Mouse (Mus musculus): ENCODE measurements around the gene Pfkp. TPM values are rescaled to one million over a fixed set of nuclear protein-coding genes. Genes with fewer than 3 reads are reported as not detected.
A peak's percentile ranks its signal among the peaks of the same experiment; 100 is the strongest.

Gene Pfkp
- polyA plus RNA-seq, 1 experiment from 2014 or later = 193 TPM

GRCm38 (mm10) chr13:6647067-6647991 is 1.2 kb downstream of the Pfkp start:
- Histone ChIP-seq H3K4me2 (peak overlapping the region; percentile 98), H3K36me3 (0 out of 2 replicates have a peak, but pooled peaks cover 5% of the 10 kb centered on the region), H3K9me3 (replicated peaks) (no peaks in the 10 kb centered on the region), H3K4me3 (peak overlapping the region; percentile 84), H3K9ac (peak overlapping the region; percentile 93), H3K27ac (ENCODE audit: poor library complexity, severe bottlenecking) (peak overlapping the region; percentile 87), H3K4me1 (replicated peaks) (peaks cover 23% of the 10 kb centered on the region), H3K27me3 (replicated peaks) (no peaks in the 10 kb centered on the region)
- peak; percentile 78 for ATAC-seq (ENCODE audit: insufficient number of reproducible peaks, low FRiP score)
- WGBS = under 1% methylated on average over 39 of the region's 39 CpGs

DNA sequence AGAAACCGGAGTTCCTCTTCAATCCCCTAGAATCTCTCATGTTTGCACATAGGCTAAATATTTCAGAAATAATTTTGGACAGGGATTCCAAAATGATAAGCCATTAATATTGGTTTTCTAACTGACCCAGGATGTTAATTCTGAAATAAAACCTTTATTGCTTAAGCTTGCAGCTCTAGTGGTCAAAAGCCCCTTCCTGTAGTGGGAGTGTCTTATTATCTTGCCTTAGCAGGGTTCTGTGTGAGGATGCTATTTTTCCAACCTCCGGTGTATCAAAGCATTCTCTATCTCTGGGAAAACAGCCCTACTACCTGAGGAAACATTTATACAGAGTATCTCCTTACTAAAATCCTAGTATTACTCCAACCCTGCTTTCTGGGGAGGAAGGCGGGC is 1.9 kb downstream of the Pfkp start:
- 33% methylated on average over 3 of the region's 3 CpGs for WGBS
- Histone ChIP-seq H3K9me3 (replicated peaks) (no peaks in the 10 kb centered on the region), H3K4me3 (peak overlapping the region; percentile 84), H3K4me1 (replicated peaks) (peaks cover 23% of the 10 kb centered on the region), H3K4me2 (peak overlapping the region; percentile 98), H3K27ac (ENCODE audit: poor library complexity, severe bottlenecking) (peak overlapping the region; percentile 87), H3K36me3 (0 out of 2 replicates have a peak, but pooled peaks cover 5% of the 10 kb centered on the region), H3K9ac (peak overlapping the region; percentile 93), H3K27me3 (replicated peaks) (no peaks in the 10 kb centered on the region)
- ATAC-seq (ENCODE audit: insufficient number of reproducible peaks, low FRiP score) = no peak

DNA sequence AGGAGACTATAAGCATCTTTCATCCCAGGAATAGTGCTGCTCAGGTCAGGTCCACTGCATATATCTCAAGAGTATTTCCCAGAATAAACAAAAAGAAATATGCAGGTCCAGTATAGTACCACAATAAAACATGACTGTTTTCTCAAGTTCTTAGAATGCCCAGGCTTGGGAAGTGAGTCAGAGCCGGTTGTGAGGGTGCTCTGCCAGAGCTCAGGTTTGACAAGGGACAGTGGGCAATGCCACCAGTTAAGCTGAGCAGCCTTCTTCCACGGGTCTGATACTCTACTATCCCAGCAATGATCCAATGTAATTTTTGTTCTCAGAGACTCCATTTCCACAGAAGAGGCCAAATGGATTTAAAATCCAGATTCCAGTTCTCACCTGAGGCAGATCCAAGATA is 2.3 kb downstream of the Pfkp start:
- peak overlapping the region; percentile 84; the same call in 1 of the 2 replicates for H3K4me3 ChIP-seq
- H3K4me1 ChIP-seq (replicated peaks) = peaks cover 23% of the 10 kb centered on the region
- H3K27ac ChIP-seq (ENCODE audit: poor library complexity, severe bottlenecking) = no peak overlapping the region
- no peaks in the 10 kb centered on the region for H3K9me3 ChIP-seq (replicated peaks)
- no peaks in the 10 kb centered on the region for H3K27me3 ChIP-seq (replicated peaks)
- peak overlapping the region; percentile 98 for H3K4me2 ChIP-seq
- 42% methylated on average over 2 of the region's 2 CpGs for WGBS
- H3K9ac ChIP-seq = 0 out of 2 replicates have a peak overlapping the region, but pooled peaks have one; percentile 46
- 0 out of 2 replicates have a peak, but pooled peaks cover 5% of the 10 kb centered on the region for H3K36me3 ChIP-seq
- no peak for ATAC-seq (ENCODE audit: insufficient number of reproducible peaks, low FRiP score)

DNA sequence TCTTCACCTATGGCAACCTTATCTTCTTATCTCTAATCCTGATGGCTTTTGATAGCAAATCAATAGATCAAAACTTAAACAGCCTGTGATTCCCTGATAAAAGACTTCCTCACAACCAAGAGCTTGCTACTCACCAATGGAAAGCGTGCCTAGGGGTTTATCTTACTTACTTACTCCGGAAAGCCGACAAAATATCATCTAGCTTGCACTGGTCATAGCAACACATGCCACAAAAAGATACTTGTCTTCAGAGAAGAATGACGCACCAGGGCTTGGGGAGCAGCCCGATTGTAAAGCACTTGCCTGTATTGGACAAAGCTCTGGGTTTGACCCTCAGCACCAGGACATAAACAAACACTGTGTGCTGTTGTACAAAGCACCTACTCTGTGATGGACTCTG is 4.6 kb downstream of the Pfkp start:
- no peak overlapping the region for H3K4me3 ChIP-seq
- H3K27me3 ChIP-seq (replicated peaks) = no peaks in the 10 kb centered on the region
- H3K36me3 ChIP-seq = 0 out of 2 replicates have a peak, but pooled peaks cover 5% of the 10 kb centered on the region
- H3K4me2 ChIP-seq = no peak overlapping the region
- peaks cover 20% of the 10 kb centered on the region for H3K4me1 ChIP-seq (replicated peaks)
- H3K9ac ChIP-seq = 0 out of 2 replicates have a peak overlapping the region, but pooled peaks have one; percentile 7
- no peak overlapping the region for H3K27ac ChIP-seq (ENCODE audit: poor library complexity, severe bottlenecking)
- WGBS = 68% methylated on average over 5 of the region's 5 CpGs
- H3K9me3 ChIP-seq (replicated peaks) = no peaks in the 10 kb centered on the region
- ATAC-seq (ENCODE audit: insufficient number of reproducible peaks, low FRiP score) = no peak

GRCm38 (mm10) chr13:6643026-6643425 is 5.6 kb downstream of the Pfkp start:
- no peak for ATAC-seq (ENCODE audit: insufficient number of reproducible peaks, low FRiP score)
- Histone ChIP-seq H3K4me2 (no peak overlapping the region), H3K27me3 (replicated peaks) (no peaks in the 10 kb centered on the region), H3K27ac (ENCODE audit: poor library complexity, severe bottlenecking) (no peak overlapping the region), H3K9me3 (replicated peaks) (no peaks in the 10 kb centered on the region), H3K36me3 (0 out of 2 replicates have a peak, but pooled peaks cover 5% of the 10 kb centered on the region), H3K4me3 (no peak overlapping the region), H3K4me1 (replicated peaks) (peaks cover 23% of the 10 kb centered on the region), H3K9ac (no peak overlapping the region)
- WGBS = 80% methylated on average over 4 of the region's 4 CpGs

GRCm38 (mm10) chr13:6642453-6642852 is 6.1 kb downstream of the Pfkp start:
- no peak for ATAC-seq (ENCODE audit: insufficient number of reproducible peaks, low FRiP score)
- Histone ChIP-seq H3K27ac (ENCODE audit: poor library complexity, severe bottlenecking) (no peak overlapping the region), H3K4me1 (replicated peaks) (peaks cover 28% of the 10 kb centered on the region)

DNA sequence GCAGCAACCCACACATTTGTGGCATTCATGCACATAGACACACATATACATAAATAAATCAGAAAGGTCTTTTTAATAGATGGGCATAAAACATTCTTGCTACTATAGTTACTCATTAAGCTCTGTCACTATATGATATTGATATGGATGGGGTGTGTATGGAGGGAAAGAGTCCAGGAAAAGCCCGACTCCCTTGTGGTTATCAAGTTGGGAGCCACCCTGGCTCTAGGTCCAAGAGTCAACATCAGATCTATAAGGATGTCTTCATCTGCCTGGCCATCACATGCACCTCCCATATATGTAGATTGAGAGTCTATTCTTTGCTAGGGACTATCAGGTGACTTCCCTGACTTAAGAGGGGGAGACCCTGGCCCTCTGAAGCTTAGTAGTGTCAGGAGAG is 7.1 kb downstream of the Pfkp start:
- Histone ChIP-seq H3K9me3 (replicated peaks) (no peaks in the 10 kb centered on the region), H3K9ac (no peak overlapping the region), H3K4me1 (replicated peaks) (peaks cover 37% of the 10 kb centered on the region), H3K4me2 (no peak overlapping the region), H3K27ac (ENCODE audit: poor library complexity, severe bottlenecking) (no peak overlapping the region), H3K36me3 (0 out of 2 replicates have a peak, but pooled peaks cover 5% of the 10 kb centered on the region), H3K4me3 (no peak overlapping the region), H3K27me3 (replicated peaks) (no peaks in the 10 kb centered on the region)
- WGBS = 83% methylated on average over 1 of the region's 1 CpGs
- ATAC-seq (ENCODE audit: insufficient number of reproducible peaks, low FRiP score) = no peak

More at GRCm38 (mm10) chr13:6642453-6642852, 6.1 kb downstream of the Pfkp start:
- 0 out of 2 replicates have a peak, but pooled peaks cover 5% of the 10 kb centered on the region for H3K36me3 ChIP-seq
- H3K27me3 ChIP-seq (replicated peaks) = no peaks in the 10 kb centered on the region
- no peak overlapping the region for H3K9ac ChIP-seq
- H3K4me2 ChIP-seq = no peak overlapping the region
- WGBS = 70% methylated on average over 5 of the region's 5 CpGs
- no peaks in the 10 kb centered on the region for H3K9me3 ChIP-seq (replicated peaks)
- no peak overlapping the region for H3K4me3 ChIP-seq

DNA sequence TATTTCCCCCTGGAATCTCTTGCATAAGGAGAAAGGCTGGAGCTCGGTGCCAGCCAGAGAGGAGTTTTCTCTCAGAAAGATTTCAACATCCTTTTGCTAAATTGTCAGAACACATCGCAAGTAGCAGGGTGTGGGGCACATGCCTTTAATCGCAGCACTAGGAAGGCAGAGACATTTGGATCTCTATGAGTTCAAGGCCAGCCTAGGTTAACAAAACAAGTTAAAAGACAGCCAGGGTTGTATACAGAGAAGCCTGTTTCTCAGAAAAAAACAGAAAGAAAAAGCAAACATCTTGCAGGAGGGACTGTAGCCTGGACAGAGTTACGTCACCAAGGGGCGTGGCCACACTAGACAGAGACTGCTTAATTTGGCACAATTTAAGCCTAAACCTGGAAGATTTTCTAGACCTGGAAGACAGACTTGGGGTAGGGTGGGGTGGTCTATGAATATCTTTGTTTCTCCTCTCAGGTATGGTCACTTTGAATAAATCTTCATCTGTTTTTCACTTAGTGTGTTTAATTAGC is 9.0 kb downstream of the Pfkp start:
- no peak overlapping the region for H3K4me2 ChIP-seq
- peaks cover 48% of the 10 kb centered on the region for H3K4me1 ChIP-seq (replicated peaks)
- no peak overlapping the region for H3K4me3 ChIP-seq
- no peak overlapping the region for H3K9ac ChIP-seq
- ATAC-seq (ENCODE audit: insufficient number of reproducible peaks, low FRiP score) = no peak
- H3K9me3 ChIP-seq (replicated peaks) = no peaks in the 10 kb centered on the region
- H3K27ac ChIP-seq (ENCODE audit: poor library complexity, severe bottlenecking) = no peak overlapping the region
- no peaks in the 10 kb centered on the region for H3K27me3 ChIP-seq (replicated peaks)
- 76% methylated on average over 5 of the region's 5 CpGs for WGBS
- H3K36me3 ChIP-seq = 0 out of 2 replicates have a peak, but pooled peaks cover 5% of the 10 kb centered on the region

DNA sequence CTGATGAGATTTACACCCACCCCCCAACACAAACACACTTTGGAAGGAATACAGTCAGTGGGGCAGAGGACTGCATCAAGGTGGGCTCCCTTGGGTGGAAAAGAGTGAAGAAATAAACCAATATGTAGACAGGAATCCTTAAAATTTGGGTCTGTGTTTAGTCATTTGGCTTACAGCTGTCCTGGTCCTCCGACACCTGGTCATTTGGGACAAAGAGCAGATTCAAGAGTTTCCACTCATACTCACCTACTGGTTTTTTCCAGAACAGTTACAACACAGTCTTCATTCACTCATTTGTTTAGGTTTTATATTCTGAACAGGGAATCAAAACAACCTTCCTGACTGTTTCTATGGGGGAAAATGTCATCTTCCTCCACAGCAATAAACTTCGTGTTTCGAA is 9.6 kb downstream of the Pfkp start:
- no peak overlapping the region for H3K9ac ChIP-seq
- H3K9me3 ChIP-seq (replicated peaks) = no peaks in the 10 kb centered on the region
- H3K27me3 ChIP-seq (replicated peaks) = no peaks in the 10 kb centered on the region
- no peak for ATAC-seq (ENCODE audit: insufficient number of reproducible peaks, low FRiP score)
- no peak overlapping the region for H3K4me3 ChIP-seq
- WGBS = 83% methylated on average over 3 of the region's 3 CpGs
- H3K4me1 ChIP-seq (replicated peaks) = peaks cover 54% of the 10 kb centered on the region
- 0 out of 2 replicates have a peak, but pooled peaks cover 5% of the 10 kb centered on the region for H3K36me3 ChIP-seq
- no peak overlapping the region for H3K27ac ChIP-seq (ENCODE audit: poor library complexity, severe bottlenecking)
- no peak overlapping the region for H3K4me2 ChIP-seq

- H3K9ac ChIP-seq = no peak overlapping the region
- no peak overlapping the region for H3K27ac ChIP-seq (ENCODE audit: poor library complexity, severe bottlenecking)
- H3K36me3 ChIP-seq = 0 out of 2 replicates have a peak, but pooled peaks cover 5% of the 10 kb centered on the region
- H3K4me2 ChIP-seq = no peak overlapping the region
- H3K27me3 ChIP-seq (replicated peaks) = no peaks in the 10 kb centered on the region
- 26% methylated on average over 1 of the region's 1 CpGs for WGBS
- no peak overlapping the region for H3K4me3 ChIP-seq
- H3K9me3 ChIP-seq (replicated peaks) = no peaks in the 10 kb centered on the region
- peaks cover 59% of the 10 kb centered on the region for H3K4me1 ChIP-seq (replicated peaks)
- no peak for ATAC-seq (ENCODE audit: insufficient number of reproducible peaks, low FRiP score)
These were observed 10.2 kb downstream of the Pfkp start for GRCm38 (mm10) chr13:6638425-6638824.

- H3K4me2 ChIP-seq = no peak overlapping the region
- 0 out of 2 replicates have a peak, but pooled peaks cover 4% of the 10 kb centered on the region for H3K36me3 ChIP-seq
- no peak overlapping the region for H3K4me3 ChIP-seq
- H3K27ac ChIP-seq (ENCODE audit: poor library complexity, severe bottlenecking) = peak overlapping the region; percentile 45
- H3K9me3 ChIP-seq (replicated peaks) = no peaks in the 10 kb centered on the region
- no peaks in the 10 kb centered on the region for H3K27me3 ChIP-seq (replicated peaks)
- 73% methylated on average over 7 of the region's 7 CpGs for WGBS
- ATAC-seq (ENCODE audit: insufficient number of reproducible peaks, low FRiP score) = no peak
- H3K9ac ChIP-seq = no peak overlapping the region
- H3K4me1 ChIP-seq (replicated peaks) = peaks cover 62% of the 10 kb centered on the region
These were observed 10.9 kb downstream of the Pfkp start for GRCm38 (mm10) chr13:6637534-6638124.

Measured in heart, embryonic 12.5 days (tissue).